Mouse (Mus musculus) small intestine, adult 2 months (tissue): ENCODE measurements around the gene Tex2. TPM values are rescaled to one million over a fixed set of nuclear protein-coding genes. Genes with fewer than 3 reads are reported as not detected.

Source experiments
- H3K27ac ChIP-seq: fragments of 200-500 bp; 2 replicates; pipeline ENCODE4 v1.5.1; 2012; ENCODE audit warnings: low read depth, low read length, control low read depth, inconsistent platforms; ENCODE audit not compliant: insufficient read depth
- H3K27me3 ChIP-seq: fragments of 200-500 bp; 2 replicates; pipeline ENCODE4 v1.6.1; 2012; ENCODE audit warnings: mild to moderate bottlenecking, moderate library complexity, low read length, inconsistent platforms; ENCODE audit not compliant: control insufficient read depth, insufficient read depth
- H3K36me3 ChIP-seq: fragments of 200-500 bp; 2 replicates; pipeline ENCODE4 v1.6.1; 2012; ENCODE audit warnings: mild to moderate bottlenecking, low read length, control low read depth, inconsistent platforms; ENCODE audit not compliant: control insufficient read depth, insufficient read depth
- H3K4me1 ChIP-seq: fragments of 200-500 bp; 2 replicates; pipeline ENCODE4 v1.6.1; 2012; ENCODE audit warnings: low read length, inconsistent platforms, mixed read lengths; ENCODE audit not compliant: control insufficient read depth, insufficient read depth, insufficient read length
- H3K4me3 ChIP-seq: fragments of 200-500 bp; 2 replicates; pipeline ENCODE4 v1.5.1; 2012; ENCODE audit warnings: low read depth, mild to moderate bottlenecking, control low read depth, inconsistent platforms, low read length, moderate library complexity
- CTCF ChIP-seq: fragments of 200-500 bp; IDR thresholded peaks from 2 replicates; pipeline ENCODE4 v1.5.1; 2012; ENCODE audit warnings: low read depth, mild to moderate bottlenecking, control low read depth, inconsistent platforms, low read length, moderate library complexity, mixed read lengths; ENCODE audit not compliant: insufficient replicate concordance, insufficient read length; ENCODE audit errors: extremely low read depth
- POLR2A ChIP-seq: fragments of 200-500 bp; IDR thresholded peaks from 2 replicates; pipeline ENCODE4 v1.6.1; 2012; ENCODE audit warnings: low read depth, mild to moderate bottlenecking, control low read depth, inconsistent platforms, low read length, moderate library complexity
- WGBS: fragments of 180-500 bp; shearing (Covaris S2); methylation state at CpG from one replicate; pipeline ENCODE4 v1.1.7; 2018; 5-methylcytosine and 5-hydroxymethylcytosine counted together
- polyA plus RNA-seq: library from polyadenylated mRNA; depleted of rRNA; stranded (reverse); fragments of >200 nt; gene quantifications from 2 replicates; pipeline ENCODE4 v1.2.3, GENCODE M21; 2012

The Tex2 gene
- polyA plus RNA-seq, 1 experiment: 9.7 TPM

GRCm38 (mm10) chr11:106490057-106490456 is 123.2 kb downstream of the Tex2 start:
- TF ChIP-seq CTCF (no peak), POLR2A (no peak)
- WGBS: 79% methylated on average over 10 of the region's 10 CpGs

GRCm38 (mm10) chr11:106489036-106489693 is 124.1 kb downstream of the Tex2 start:
- H3K4me3 ChIP-seq: no peak overlapping the region
- no peak overlapping the region for H3K27ac ChIP-seq
- TF ChIP-seq CTCF (no peak), POLR2A (no peak)
- H3K36me3 ChIP-seq: no peaks in the 10 kb centered on the region
- H3K27me3 ChIP-seq: no peaks in the 10 kb centered on the region
- 57% methylated on average over 7 of the region's 7 CpGs for WGBS
- H3K4me1 ChIP-seq: peaks cover 8% of the 10 kb centered on the region; the same call in 1 of the 2 replicates

More at GRCm38 (mm10) chr11:106490057-106490456, 123.2 kb downstream of the Tex2 start:
- H3K27me3 ChIP-seq: no peaks in the 10 kb centered on the region
- no peak overlapping the region for H3K27ac ChIP-seq
- H3K4me3 ChIP-seq: no peak overlapping the region
- H3K4me1 ChIP-seq: peaks cover 8% of the 10 kb centered on the region; the same call in 1 of the 2 replicates
- H3K36me3 ChIP-seq: no peaks in the 10 kb centered on the region

GRCm38 (mm10) chr11:106488126-106488561 is 125.1 kb downstream of the Tex2 start:
- Histone ChIP-seq H3K4me3 (peak overlapping the region; percentile 62), H3K27me3 (no peaks in the 10 kb centered on the region), H3K27ac (peak overlapping the region; percentile 52), H3K4me1 (peaks cover 8% of the 10 kb centered on the region; the same call in 1 of the 2 replicates), H3K36me3 (no peaks in the 10 kb centered on the region)
- peak; percentile 22; the same call in 1 of the 2 replicates for TF ChIP-seq POLR2A
- TF ChIP-seq CTCF: no peak
- WGBS: 5% methylated on average over 17 of the region's 17 CpGs

GRCm38 (mm10) chr11:106487733-106488115 is 125.5 kb downstream of the Tex2 start, which contains the start of gene Ern1:
TSS of gene Ern1 (minus strand) at chr11:106487852.
- no peak for TF ChIP-seq CTCF
- TF ChIP-seq POLR2A: peak; percentile 98
- under 1% methylated on average over 28 of the region's 28 CpGs for WGBS
- H3K27ac ChIP-seq: peak within 1 kb of the TSS; percentile 53

GRCm38 (mm10) chr11:106486866-106487732 is 126.1 kb downstream of the Tex2 start:
- WGBS: 1% methylated on average over 85 of the region's 86 CpGs
- Histone ChIP-seq H3K4me3 (peak overlapping the region; percentile 79), H3K4me1 (peaks cover 12% of the 10 kb centered on the region; the same call in 1 of the 2 replicates), H3K27me3 (no peaks in the 10 kb centered on the region), H3K27ac (peak overlapping the region; percentile 53), H3K36me3 (no peaks in the 10 kb centered on the region)
- no peak for TF ChIP-seq POLR2A

More at GRCm38 (mm10) chr11:106487733-106488115, 125.5 kb downstream of the Tex2 start, which contains the start of gene Ern1:
- Histone ChIP-seq H3K36me3 (no peaks in the 10 kb centered on the region), H3K4me3 (peak within 1 kb of the TSS; percentile 79), H3K27me3 (no peaks in the 10 kb centered on the region), H3K4me1 (peaks cover 11% of the 10 kb centered on the region; the same call in 1 of the 2 replicates)

- no peaks in the 10 kb centered on the region for H3K27me3 ChIP-seq
- peaks cover 12% of the 10 kb centered on the region; the same call in 1 of the 2 replicates for H3K4me1 ChIP-seq
- TF ChIP-seq POLR2A (no peak), CTCF (no peak)
- H3K36me3 ChIP-seq: no peaks in the 10 kb centered on the region
- H3K4me3 ChIP-seq: peak overlapping the region; percentile 55
- 14% methylated on average over 16 of the region's 16 CpGs for WGBS
- no peak overlapping the region for H3K27ac ChIP-seq
Observed at GRCm38 (mm10) chr11:106486042-106486865, 127.0 kb downstream of the Tex2 start.
